Mouse (Mus musculus) cerebellum, adult 2 months (tissue): ENCODE data around the gene 1700013G24Rik. TPM values are rescaled to one million over a fixed set of nuclear protein-coding genes. Genes with fewer than 3 reads are reported as not detected.
A peak's percentile ranks its signal among the peaks of the same experiment; 100 is the strongest.

Experiments used
- DNase-seq, 2 experiments: peaks; one replicate each; pipeline ENCODE4 v3.0.0; 2021
- H3K27ac ChIP-seq: fragments of 200-500 bp; 2 replicates; pipeline ENCODE4 v1.5.1; 2012; ENCODE audit warnings: low read length, control low read depth, inconsistent platforms; ENCODE audit not compliant: insufficient read depth
- H3K27me3 ChIP-seq: fragments of 200-500 bp; 2 replicates; pipeline ENCODE4 v1.6.1; 2012; ENCODE audit warnings: inconsistent platforms, mild to moderate bottlenecking, low read length, moderate library complexity; ENCODE audit not compliant: control insufficient read depth, insufficient read depth
- H3K4me1 ChIP-seq: fragments of 200-500 bp; 2 replicates; pipeline ENCODE4 v1.6.1; 2011; ENCODE audit warnings: low read length; ENCODE audit not compliant: control insufficient read depth, insufficient read depth
- H3K4me3 ChIP-seq: fragments of 200-500 bp; replicated peaks from 2 replicates; pipeline ENCODE3; 2011; ENCODE audit warnings: mild to moderate bottlenecking, low read depth, low read length, control low read depth; ENCODE audit not compliant: insufficient read depth
- CTCF ChIP-seq: fragments of 200-500 bp; IDR thresholded peaks from 2 replicates; pipeline ENCODE4 v1.5.1; 2011; ENCODE audit warnings: low read depth, mild to moderate bottlenecking, control low read depth, low read length, moderate library complexity, borderline replicate concordance; ENCODE audit not compliant: insufficient read depth
- POLR2A ChIP-seq: fragments of 200-500 bp; IDR thresholded peaks from 2 replicates; pipeline ENCODE4 v1.6.1; 2011; ENCODE audit warnings: low read length, control low read depth, borderline replicate concordance; ENCODE audit not compliant: insufficient read depth
- WGBS: fragments of 180-500 bp; shearing (Covaris S2); methylation state at CpG from one replicate; pipeline ENCODE4 v1.1.7; 2018; 5-methylcytosine and 5-hydroxymethylcytosine counted together
- polyA plus RNA-seq: library from polyadenylated mRNA; depleted of rRNA; stranded (reverse); fragments of >200 nt; gene quantifications from 2 replicates; pipeline ENCODE4 v1.2.3, GENCODE M21; 2012

Gene 1700013G24Rik
- polyA plus RNA-seq, 1 experiment = not detected

DNA sequence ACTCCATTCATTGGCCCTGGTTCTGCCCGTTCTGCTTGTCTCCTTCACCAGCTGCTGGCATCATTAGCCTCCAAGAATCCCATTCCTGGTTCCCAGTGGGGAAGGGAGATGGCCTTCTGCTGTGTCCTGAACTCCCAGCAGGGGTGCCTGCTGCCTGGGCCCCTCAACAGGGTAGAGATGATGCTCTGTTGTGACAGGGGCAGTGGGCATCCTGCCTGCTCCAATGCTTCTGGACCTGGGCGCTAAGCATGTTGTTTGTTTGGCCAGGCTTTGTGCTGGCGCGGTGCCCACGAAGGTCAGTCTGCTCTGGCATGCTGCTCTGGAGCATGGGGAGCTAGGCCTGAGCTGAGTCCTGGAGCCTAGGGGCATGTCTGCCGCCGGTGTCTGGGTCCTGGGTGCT, 31.5 kb downstream of the 1700013G24Rik start:
- Histone ChIP-seq H3K4me1 (peaks cover 41% of the 10 kb centered on the region), H3K27me3 (no peaks in the 10 kb centered on the region), H3K27ac (0 out of 2 replicates have a peak overlapping the region, but pooled peaks have one; percentile 4), H3K4me3 (no peak overlapping the region)
- no peak for TF ChIP-seq POLR2A
- peak; percentile 86 to 88 for DNase-seq
- WGBS = 2% methylated on average over 7 of the region's 7 CpGs

DNA sequence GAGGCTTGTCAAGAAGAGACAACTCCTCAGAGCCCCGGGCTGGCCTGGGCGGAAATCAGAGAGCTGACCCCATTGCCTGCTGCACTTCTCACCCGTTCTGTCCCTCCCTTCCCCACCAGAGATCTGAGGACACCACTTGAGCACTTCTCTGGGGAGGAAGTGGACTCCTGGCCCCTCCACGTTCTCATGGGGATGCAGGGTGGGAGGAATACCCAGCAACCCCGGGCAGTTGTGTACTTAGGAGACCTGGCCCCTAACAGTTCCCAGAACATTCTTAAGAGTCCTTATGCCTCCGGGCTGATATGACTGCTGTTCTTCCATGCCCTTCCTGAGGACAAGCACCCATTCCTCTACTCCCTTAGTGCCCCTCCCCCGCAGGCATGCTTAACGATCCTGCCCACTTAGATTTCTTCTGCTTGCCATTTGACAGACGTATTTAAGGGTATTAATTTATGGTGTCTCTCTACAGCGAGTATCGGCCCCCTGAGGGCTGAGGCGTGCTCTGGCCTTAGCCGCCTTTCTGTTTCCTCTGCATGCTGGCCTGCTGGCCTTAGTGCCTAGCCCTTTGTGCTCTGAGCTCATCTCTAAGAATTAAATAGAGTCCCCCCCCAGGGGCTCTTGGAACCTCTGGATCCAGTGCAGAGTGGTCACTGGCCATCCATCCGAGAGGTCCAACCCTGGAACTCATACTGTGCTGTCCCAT, 32.3 kb downstream of the 1700013G24Rik start:
- Histone ChIP-seq H3K4me3 (no peak overlapping the region), H3K27ac (no peak overlapping the region), H3K27me3 (no peaks in the 10 kb centered on the region), H3K4me1 (peaks cover 41% of the 10 kb centered on the region)
- DNase-seq = no peak
- 74% methylated on average over 14 of the region's 14 CpGs for WGBS
- no peak for TF ChIP-seq CTCF
- TF ChIP-seq POLR2A = no peak

- Histone ChIP-seq H3K27ac (no peak overlapping the region), H3K4me1 (peaks cover 41% of the 10 kb centered on the region), H3K4me3 (no peak overlapping the region), H3K27me3 (no peaks in the 10 kb centered on the region)
- 84% methylated on average over 20 of the region's 20 CpGs for WGBS
- no peak for DNase-seq
- TF ChIP-seq POLR2A (no peak), CTCF (no peak)
Measured at GRCm38 (mm10) chr4:137486081-137487014, 33.3 kb downstream of the 1700013G24Rik start.

DNA sequence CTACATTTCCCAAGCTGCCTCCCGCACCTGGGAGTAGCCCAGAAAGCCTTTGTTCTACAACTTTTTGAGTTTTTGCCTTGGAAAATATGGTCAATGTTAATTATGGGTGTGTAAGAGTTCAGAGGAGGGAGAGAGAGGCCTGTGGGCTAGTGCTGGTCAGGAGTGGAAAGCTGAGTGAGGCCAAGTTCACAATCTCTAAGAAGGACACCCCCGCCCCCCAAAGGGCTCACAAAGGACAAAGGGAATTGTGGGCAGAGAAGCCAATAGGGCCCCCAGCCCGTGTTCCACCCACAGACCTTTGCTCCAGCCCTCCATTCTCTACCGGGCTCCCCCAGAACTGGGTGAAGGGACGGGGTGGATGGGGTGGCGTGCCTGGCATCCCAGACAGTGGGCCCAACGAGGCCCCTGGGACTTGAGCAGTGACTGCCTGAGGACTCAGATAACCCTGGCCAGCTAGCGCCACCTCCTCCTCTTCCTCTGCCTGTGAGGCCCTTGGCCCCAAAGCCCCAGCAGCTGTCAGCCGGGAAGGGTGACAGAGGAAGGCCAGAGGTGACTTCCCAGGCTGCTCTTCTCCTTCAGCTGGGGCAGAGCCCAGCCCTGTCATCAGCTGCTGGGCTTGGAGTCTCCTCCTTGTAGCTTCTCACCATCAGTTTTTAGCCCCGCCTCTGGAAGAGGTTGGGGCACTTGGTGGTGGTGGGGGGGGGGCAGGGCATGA, 34.4 kb downstream of the 1700013G24Rik start:
- no peak overlapping the region for H3K4me3 ChIP-seq
- H3K4me1 ChIP-seq = peaks cover 41% of the 10 kb centered on the region
- H3K27me3 ChIP-seq = no peaks in the 10 kb centered on the region
- DNase-seq = no peak
- H3K27ac ChIP-seq = no peak overlapping the region
- WGBS = 74% methylated on average over 10 of the region's 10 CpGs
- no peak for TF ChIP-seq CTCF

DNA sequence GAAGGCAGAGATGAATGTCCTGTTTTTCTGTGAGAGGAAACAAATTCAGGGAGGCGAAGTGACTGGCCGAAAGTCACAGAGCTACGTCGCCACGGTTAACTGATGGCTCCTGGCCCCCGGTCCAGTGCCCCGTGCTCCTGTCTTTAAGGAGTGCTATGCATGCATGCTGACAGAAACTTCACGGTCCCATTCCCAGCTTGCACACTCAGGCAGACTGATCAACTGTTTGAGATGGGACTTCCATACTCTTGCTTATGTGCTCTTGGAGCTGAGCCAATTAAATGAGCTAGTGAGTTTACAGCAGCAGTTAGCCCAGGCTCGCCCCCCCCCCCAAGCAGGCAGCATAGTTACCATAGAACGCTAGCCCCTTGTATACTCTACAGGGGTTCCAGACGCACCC, 35.0 kb downstream of the 1700013G24Rik start:
- Histone ChIP-seq H3K4me3 (no peak overlapping the region), H3K4me1 (peaks cover 41% of the 10 kb centered on the region), H3K27me3 (no peaks in the 10 kb centered on the region), H3K27ac (no peak overlapping the region)
- WGBS = 74% methylated on average over 11 of the region's 11 CpGs
- TF ChIP-seq POLR2A = no peak
- TF ChIP-seq CTCF = no peak
- DNase-seq = no peak

DNA sequence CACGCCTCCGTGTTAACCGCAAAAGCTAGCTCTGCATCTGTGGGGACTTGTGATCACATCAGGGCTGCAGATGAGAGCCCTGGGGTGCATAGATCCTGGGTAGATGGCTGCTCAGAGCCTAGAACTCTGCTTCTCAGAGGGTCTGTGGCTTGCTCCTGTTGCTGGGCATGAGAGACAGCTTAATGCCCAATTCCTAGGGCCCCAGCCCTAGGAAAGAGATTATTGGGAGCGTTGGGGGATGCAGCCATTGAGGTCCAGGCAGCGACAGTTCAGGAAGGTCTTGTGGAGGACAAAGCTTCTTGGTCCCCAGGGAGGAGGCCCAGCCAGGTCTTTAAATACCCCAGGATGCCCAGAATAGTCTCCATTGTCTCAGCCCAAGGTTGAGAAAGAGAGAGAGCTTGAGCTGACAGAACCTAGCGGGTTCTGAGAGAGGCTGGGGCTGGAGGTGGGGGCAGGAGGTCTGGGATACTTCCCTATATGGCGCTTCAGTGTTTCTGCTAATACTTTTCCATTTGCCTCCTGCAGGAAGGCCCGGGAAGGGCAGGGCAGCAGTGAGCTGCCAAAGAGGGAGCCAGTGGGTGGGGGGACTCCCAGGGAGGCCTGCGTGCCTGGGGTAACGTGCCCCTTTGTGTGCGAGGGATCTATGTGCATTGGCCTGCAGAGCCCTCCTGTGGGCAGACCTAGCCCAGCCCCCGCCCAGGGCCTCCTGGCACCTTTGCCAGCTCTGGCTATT, 35.7 kb downstream of the 1700013G24Rik start:
- DNase-seq = no peak
- Histone ChIP-seq H3K27ac (no peak overlapping the region), H3K27me3 (no peaks in the 10 kb centered on the region), H3K4me1 (peaks cover 41% of the 10 kb centered on the region), H3K4me3 (no peak overlapping the region)
- 52% methylated on average over 12 of the region's 12 CpGs for WGBS
- peak; percentile 30; the same call in 1 of the 2 replicates for TF ChIP-seq CTCF
- no peak for TF ChIP-seq POLR2A

GRCm38 (mm10) chr4:137489996-137490395, 36.9 kb downstream of the 1700013G24Rik start:
- peaks cover 34% of the 10 kb centered on the region for H3K4me1 ChIP-seq
- no peak for TF ChIP-seq CTCF
- no peak for TF ChIP-seq POLR2A
- 89% methylated on average over 8 of the region's 8 CpGs for WGBS
- no peak overlapping the region for H3K4me3 ChIP-seq
- H3K27me3 ChIP-seq = no peaks in the 10 kb centered on the region
- H3K27ac ChIP-seq = no peak overlapping the region
- DNase-seq = no peak
